Mouse (Mus musculus): ENCODE measurements around the gene Ptpn11.
"Not testable (repeated sequence)": the region's sequence is repeated elsewhere in the genome, so short reads cannot be mapped to it uniquely, and the experiment has no call there.

The Ptpn11 gene

GRCm38 (mm10) chr5:121190836-121191583 lies at the start of gene Ptpn11:
Gene Ptpn11 (minus strand): TSS chr5:121191397.
- peak; percentile 75 to 76 for DNase-seq (ENCODE audit: low spot score in 2 of 2)

DNA sequence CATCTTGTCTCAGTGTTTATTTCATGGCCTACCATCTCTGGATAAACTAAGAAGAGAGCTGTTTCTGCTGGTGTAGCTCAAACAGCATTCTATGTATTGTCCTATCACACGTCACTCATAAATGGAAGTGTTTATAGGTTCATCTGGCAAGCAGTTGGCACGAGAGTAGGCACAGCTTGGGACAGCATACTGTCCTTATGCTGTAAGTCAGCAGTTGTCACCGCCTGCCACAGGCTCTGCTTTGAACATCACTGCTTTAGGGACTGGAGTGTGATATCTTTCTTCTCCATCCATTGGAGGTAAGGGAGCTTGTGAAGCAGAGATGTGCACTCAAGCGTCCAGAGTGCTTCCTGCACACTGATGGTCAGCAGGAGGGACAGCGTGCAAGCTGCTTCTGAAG lies 48.6 kb upstream of the Ptpn11 start:
- no peak for DNase-seq (ENCODE audit: low spot score in 2 of 2)

- no peak for DNase-seq (ENCODE audit: low spot score in 2 of 2)
These were observed 47.0 kb upstream of the Ptpn11 start for GRCm38 (mm10) chr5:121238208-121238607.

DNA sequence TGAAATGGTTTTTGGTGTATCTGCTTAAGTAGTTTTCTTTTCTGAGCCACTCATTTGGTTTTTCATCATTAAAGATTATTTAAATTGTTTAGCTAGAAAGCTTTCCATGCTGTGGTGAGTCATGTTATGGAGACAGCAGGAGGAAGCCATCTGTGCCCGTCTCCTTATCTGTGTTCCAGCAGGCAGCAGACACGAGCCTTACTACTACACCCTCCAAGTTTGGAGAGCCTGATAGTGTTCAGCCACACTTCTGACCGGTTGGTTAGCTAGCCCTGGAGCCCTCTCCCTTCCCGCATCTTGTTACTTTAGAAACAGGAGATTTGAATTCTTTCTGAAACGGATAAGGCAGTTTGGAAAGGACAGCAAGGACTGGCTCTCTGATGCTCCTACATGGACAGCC lies 45.0 kb upstream of the Ptpn11 start:
- DNase-seq (ENCODE audit: low spot score in 2 of 2) = peak; percentile 61 to 81

- peak in 1 of 2 experiments; percentile 32 for DNase-seq (ENCODE audit: low spot score in 2 of 2)
These were observed 42.5 kb upstream of the Ptpn11 start for GRCm38 (mm10) chr5:121233726-121234125.

DNA sequence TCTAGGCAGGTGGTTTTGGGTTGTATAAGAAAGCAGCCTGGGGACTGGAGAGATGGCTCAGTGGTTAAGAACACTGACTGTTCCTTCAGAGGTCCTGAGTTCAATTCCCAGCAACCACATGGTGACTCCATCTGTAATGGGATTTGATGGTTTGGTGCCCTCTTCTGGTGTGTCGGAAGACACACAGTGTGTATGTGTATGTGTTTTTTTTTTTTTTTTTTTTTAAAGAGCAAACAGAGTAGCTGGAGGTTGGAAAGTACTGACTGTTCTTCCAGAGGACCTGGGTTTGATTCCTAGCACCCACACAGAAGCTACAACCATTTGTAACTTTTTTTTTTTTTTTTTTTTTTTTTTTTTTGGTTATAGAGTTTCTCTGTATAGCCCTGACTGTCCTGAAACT lies 41.6 kb upstream of the Ptpn11 start:
- no peak for DNase-seq (ENCODE audit: low spot score in 2 of 2)

DNA sequence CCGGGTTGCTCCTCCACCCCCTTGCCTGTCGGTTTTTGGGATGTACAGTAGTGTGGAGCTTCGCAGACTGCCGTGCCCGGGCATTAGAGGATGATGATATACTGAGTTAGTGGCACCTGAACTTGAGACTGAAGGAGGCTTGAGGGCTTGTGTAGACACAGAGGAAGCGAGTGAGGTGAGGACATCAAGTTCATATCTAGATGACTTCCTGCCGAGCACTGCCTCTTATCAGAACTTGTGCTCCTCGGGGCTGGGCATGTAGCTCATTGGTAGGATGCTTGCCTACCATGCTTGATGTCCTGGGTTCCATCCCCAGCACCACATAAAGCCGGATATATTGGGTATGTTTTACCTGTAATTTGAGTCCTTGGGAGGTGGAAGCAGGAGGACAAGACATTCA lies 39.6 kb upstream of the Ptpn11 start:
- no peak for DNase-seq (ENCODE audit: low spot score in 2 of 2)

DNA sequence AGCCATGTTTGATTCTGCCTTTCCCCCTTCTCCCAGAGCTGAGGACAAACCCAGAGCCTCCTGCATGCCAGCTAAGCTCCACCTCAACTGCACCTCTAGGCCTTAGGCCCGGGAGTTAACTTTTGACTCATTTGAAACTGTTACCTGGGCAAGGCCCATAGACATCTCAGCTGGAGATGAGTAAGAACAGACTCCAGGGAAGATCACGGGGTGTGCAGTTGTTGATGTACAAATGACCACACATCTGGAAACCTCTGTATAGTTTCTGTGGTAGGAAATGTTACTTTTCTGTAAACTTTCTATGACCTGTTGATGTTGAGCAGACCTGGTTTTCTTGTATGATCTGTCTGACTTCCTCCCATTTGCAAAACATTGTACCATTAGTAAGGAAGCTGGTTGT lies 38.0 kb upstream of the Ptpn11 start:
- no peak for DNase-seq (ENCODE audit: low spot score in 2 of 2)

GRCm38 (mm10) chr5:121227330-121227729 lies 36.1 kb upstream of the Ptpn11 start:
- DNase-seq (ENCODE audit: low spot score in 2 of 2) = not testable (repeated sequence)

DNA sequence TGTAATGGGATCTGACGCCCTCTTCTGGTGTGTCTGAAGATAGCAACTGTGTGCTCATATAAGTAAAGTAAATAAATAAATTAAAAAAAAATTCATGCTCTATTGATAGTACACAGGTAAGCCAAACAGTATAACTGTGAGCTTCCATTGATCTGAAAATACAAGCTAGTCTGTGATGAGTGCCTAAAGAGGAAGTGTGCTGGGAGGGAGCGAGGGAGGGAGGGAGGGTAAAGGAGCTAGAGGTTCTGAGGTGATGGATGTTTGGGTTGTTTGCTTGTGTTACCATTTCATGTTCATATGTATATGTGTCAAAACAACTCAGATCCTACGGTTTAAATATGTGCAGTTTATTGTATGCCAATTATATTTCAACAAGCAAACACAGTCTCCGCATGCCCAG lies 35.6 kb upstream of the Ptpn11 start:
- DNase-seq (ENCODE audit: low spot score in 2 of 2) = no peak

GRCm38 (mm10) chr5:121226406-121226805 lies 35.2 kb upstream of the Ptpn11 start:
- no peak for DNase-seq (ENCODE audit: low spot score in 2 of 2)

DNA sequence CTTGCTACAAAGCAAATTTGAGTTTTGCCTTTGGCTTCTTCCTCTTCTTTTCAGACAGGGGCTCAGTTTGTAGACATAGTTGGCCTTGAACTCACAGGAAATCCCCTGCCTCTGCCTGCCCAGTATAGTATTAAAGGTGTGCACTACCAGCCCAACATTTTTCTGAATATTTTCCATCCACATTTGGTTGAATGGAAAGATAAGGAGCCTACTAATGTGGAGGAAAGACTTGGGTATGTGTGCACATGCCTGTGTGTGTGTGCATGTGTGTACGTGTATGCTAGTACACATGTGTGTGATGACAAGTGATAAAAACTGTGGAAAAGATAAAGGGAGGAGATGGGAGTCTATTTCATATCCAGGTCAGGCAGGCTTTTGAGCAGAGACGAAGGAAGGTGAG lies 34.7 kb upstream of the Ptpn11 start:
- no peak for DNase-seq (ENCODE audit: low spot score in 2 of 2)

DNA sequence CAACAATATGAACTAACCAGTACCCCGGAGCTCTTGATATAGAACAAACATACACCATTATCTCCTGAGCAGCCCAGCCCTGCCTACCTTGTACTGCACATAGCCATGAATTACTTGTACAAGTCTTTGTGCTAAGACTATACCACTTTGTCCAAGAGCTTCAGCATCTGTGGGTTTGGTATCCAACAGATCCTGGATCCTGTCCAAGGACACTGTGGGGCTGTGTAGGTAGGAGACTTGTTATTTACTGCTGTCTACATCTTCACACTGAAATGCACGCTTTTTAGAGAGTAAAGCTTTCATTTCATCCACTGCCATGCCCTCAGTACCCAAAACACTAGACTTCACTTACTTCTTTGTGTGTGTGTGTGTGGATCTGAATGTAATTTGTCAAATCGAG lies 33.7 kb upstream of the Ptpn11 start:
- DNase-seq (ENCODE audit: low spot score in 2 of 2) = no peak

- not testable (repeated sequence) for DNase-seq (ENCODE audit: low spot score in 2 of 2)
These were observed 32.8 kb upstream of the Ptpn11 start for GRCm38 (mm10) chr5:121224020-121224419.

- DNase-seq (ENCODE audit: low spot score in 2 of 2) = no peak
These were observed 30.2 kb upstream of the Ptpn11 start for GRCm38 (mm10) chr5:121221328-121221850.

- no peak for DNase-seq (ENCODE audit: low spot score in 2 of 2)
These were observed 29.6 kb upstream of the Ptpn11 start for GRCm38 (mm10) chr5:121220732-121221301.

DNA sequence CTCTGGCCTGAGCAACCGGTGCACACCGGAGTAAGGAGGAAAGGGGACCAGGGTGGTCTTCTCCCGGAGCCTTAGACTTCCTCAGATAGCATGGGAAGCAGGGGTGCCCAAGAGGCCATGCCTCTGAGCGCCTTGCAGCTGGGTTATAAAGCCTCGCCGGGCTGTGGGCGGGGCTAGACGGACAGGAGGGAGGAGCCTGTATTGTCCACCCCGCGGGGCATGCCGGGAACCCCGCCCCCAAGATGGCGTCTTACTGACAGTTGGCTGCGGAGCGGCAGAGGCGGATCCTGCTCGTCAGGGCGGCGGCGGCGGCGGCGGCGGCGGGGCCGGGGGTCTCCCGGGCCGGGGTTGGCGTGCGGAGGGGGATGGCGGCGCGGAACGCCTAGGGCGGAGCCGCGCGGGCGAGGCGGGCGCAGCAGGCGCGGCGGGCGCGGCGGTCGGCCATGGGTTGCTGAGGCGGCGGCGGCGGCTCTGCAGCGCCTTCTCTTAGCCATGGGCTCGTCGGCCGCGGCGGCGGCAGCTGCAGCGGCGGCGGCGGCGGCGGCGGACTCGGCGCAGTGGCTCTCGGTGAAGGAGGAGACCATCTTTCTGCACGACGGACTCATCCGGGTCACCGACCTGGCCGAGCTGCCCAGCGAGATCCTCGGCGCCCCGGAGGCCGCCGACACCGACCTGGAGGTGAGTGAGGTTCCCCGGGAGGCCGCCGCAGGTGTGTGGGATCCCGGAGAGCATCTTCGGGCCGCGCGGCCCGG lies 29.0 kb upstream of the Ptpn11 start, which contains the start of gene Hectd4:
Gene Hectd4, plus strand, starts transcription at position 240 of the 752 bp plus-strand sequence.
- peak; percentile 96 to 97 for DNase-seq (ENCODE audit: low spot score in 2 of 2)

- no peak for DNase-seq (ENCODE audit: low spot score in 2 of 2)
These were observed 28.0 kb upstream of the Ptpn11 start for GRCm38 (mm10) chr5:121219190-121219589.

DNA sequence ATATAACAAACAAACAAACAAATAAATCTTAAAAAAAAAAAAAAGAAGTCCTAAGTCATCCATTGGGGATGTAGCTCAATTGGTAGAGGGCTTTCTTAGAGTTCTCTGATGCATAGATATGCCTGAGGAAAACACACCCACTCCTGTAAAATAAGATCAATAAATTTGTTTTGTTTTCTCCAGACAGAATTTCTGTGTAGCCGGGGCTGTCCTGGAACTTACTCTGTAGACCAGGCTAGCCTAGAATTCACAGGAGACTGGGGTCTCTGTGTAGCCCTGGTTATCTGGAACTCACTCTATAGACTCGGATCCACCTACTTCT lies 26.1 kb upstream of the Ptpn11 start:
- DNase-seq (ENCODE audit: low spot score in 2 of 2) = no peak

- not testable (repeated sequence) for DNase-seq (ENCODE audit: low spot score in 2 of 2)
These were observed 25.6 kb upstream of the Ptpn11 start for GRCm38 (mm10) chr5:121216584-121217312.

GRCm38 (mm10) chr5:121216126-121216446 lies 24.9 kb upstream of the Ptpn11 start:
- peak; percentile 73 to 83 for DNase-seq (ENCODE audit: low spot score in 2 of 2)
